Mouse (Mus musculus): ENCODE measurements around the gene Gm45234. TPM values are rescaled to one million over a fixed set of nuclear protein-coding genes. Genes with fewer than 3 reads are reported as not detected.

The Gm45234 gene
- total and polyA plus RNA-seq, 2 experiments from 2014 or later, result not detected

GRCm38 (mm10) chr6:124699366-124699765 is 56.5 kb downstream of the Gm45234 start:
- H3K4me2 ChIP-seq (ENCODE audit: low read depth, low read length, poor library complexity, severe bottlenecking), result no peak overlapping the region
- WGBS, result 91% methylated on average over 4 of the region's 4 CpGs
- H3K36me3 ChIP-seq (ENCODE audit: insufficient read depth, low read length), result peaks cover 35% of the 10 kb centered on the region
- H3K9me3 ChIP-seq (ENCODE audit: low read length), result no peaks in the 10 kb centered on the region
- H3K4me1 ChIP-seq (ENCODE audit: insufficient read depth, low read length), result no peaks in the 10 kb centered on the region
- no peak overlapping the region for H3K9ac ChIP-seq (replicated peaks; ENCODE audit: low read length, poor library complexity, severe bottlenecking)
- no peak for ATAC-seq (ENCODE audit: low FRiP score)
- no peak overlapping the region for H3K4me3 ChIP-seq (ENCODE audit: low read depth, low read length)
- H3K27me3 ChIP-seq (ENCODE audit: insufficient read depth, low read length), result no peaks in the 10 kb centered on the region
- no peak for TF ChIP-seq CTCF (IDR thresholded peaks at IDR 0.05)
- no peak overlapping the region for H3K27ac ChIP-seq (ENCODE audit: low read depth, low read length)
- no peak for DNase-seq (ENCODE audit: low spot score)

DNA sequence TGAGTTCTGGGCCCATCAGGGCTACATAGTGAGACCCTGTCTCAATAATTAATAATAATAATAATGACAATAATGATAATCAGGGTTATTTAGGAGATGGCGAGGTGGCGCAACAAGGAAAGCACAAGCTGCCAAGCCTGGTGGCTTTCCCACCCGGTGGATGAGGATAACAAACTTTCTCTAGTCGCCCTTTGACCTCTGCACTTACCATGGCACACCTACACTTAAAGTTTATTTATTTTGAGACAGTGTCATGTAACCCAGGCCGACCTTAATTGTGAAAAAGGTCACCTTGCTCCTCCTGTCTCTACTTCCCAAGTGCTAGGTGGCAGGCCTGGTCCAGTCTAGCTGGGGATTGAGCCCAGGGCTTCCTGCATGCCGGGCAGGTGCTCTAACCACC is 57.1 kb downstream of the Gm45234 start:
- Histone ChIP-seq H3K4me3 (ENCODE audit: low read depth, low read length) (no peak overlapping the region), H3K9ac (replicated peaks; ENCODE audit: low read length, poor library complexity, severe bottlenecking) (no peak overlapping the region), H3K27me3 (ENCODE audit: insufficient read depth, low read length) (no peaks in the 10 kb centered on the region), H3K4me1 (ENCODE audit: insufficient read depth, low read length) (0 out of 2 replicates have a peak, but pooled peaks cover 3% of the 10 kb centered on the region), H3K4me2 (ENCODE audit: low read depth, low read length, poor library complexity, severe bottlenecking) (no peak overlapping the region), H3K36me3 (ENCODE audit: insufficient read depth, low read length) (peaks cover 32% of the 10 kb centered on the region), H3K27ac (ENCODE audit: low read depth, low read length) (no peak overlapping the region), H3K9me3 (ENCODE audit: low read length) (no peaks in the 10 kb centered on the region)
- ATAC-seq (ENCODE audit: low FRiP score) (no peak), DNase-seq (ENCODE audit: low spot score) (no peak)
- 90% methylated on average over 6 of the region's 6 CpGs for WGBS
- TF ChIP-seq CTCF (IDR thresholded peaks at IDR 0.05), result no peak

GRCm38 (mm10) chr6:124696441-124697150 is 59.2 kb downstream of the Gm45234 start:
- Histone ChIP-seq H3K27me3 (ENCODE audit: insufficient read depth, low read length) (no peaks in the 10 kb centered on the region), H3K27ac (ENCODE audit: low read depth, low read length) (no peak overlapping the region), H3K4me2 (ENCODE audit: low read depth, low read length, poor library complexity, severe bottlenecking) (no peak overlapping the region), H3K9me3 (ENCODE audit: low read length) (no peaks in the 10 kb centered on the region), H3K36me3 (ENCODE audit: insufficient read depth, low read length) (peaks cover 15% of the 10 kb centered on the region), H3K4me1 (ENCODE audit: insufficient read depth, low read length) (0 out of 2 replicates have a peak, but pooled peaks cover 3% of the 10 kb centered on the region), H3K4me3 (ENCODE audit: low read depth, low read length) (no peak overlapping the region), H3K9ac (replicated peaks; ENCODE audit: low read length, poor library complexity, severe bottlenecking) (no peak overlapping the region)
- no peak for TF ChIP-seq CTCF (IDR thresholded peaks at IDR 0.05)
- 91% methylated on average over 7 of the region's 7 CpGs for WGBS
- ATAC-seq (ENCODE audit: low FRiP score) (no peak), DNase-seq (ENCODE audit: low spot score) (no peak)

DNA sequence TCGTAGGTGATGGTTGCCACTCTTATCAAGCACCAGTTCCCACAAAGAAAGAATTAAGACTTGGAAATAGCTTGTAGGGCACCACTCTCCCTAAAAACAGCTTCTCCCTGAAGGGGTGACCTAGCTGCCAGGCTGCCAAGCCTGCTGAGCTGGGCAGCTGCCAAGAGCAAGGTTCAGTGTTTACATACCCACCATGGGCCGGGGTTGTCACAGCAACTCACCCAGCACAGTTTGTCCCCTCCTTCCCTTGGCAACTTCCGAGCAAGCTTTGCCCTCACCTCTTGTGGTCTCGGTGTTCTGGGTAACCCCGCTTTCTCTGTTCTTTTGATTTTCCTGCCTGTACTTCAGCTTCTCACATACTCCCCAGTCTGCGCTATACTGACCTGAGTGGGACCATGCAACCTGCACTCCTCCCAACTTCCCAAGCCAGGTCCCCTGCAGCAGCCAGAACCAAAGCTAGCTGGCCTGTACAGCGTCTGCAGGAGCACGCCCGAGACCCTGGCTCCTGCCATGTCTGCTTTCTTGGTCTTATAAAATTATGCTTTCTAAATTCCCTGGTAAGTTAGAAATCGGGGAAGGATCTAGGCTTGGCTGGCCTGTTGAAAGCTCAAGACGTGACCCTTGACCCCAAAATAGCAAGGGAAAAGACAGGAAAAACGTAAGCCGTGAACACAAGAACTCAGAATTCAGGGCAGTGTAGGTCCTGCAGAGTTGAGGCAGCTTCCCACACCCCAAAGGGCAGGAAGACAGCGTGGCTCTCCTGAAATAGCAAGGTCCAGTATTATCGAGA is 61.5 kb downstream of the Gm45234 start:
- peaks cover 7% of the 10 kb centered on the region; the same call in 1 of the 2 replicates for H3K36me3 ChIP-seq (ENCODE audit: insufficient read depth, low read length)
- H3K9ac ChIP-seq (replicated peaks; ENCODE audit: low read length, poor library complexity, severe bottlenecking), result no peak overlapping the region
- H3K27ac ChIP-seq (ENCODE audit: low read depth, low read length), result no peak overlapping the region; the same call in 1 of the 2 replicates
- no peak overlapping the region for H3K4me3 ChIP-seq (ENCODE audit: low read depth, low read length)
- H3K9me3 ChIP-seq (ENCODE audit: low read length), result no peaks in the 10 kb centered on the region
- no peak for TF ChIP-seq CTCF (IDR thresholded peaks at IDR 0.05)
- no peaks in the 10 kb centered on the region for H3K27me3 ChIP-seq (ENCODE audit: insufficient read depth, low read length)
- 0 out of 2 replicates have a peak, but pooled peaks cover 3% of the 10 kb centered on the region for H3K4me1 ChIP-seq (ENCODE audit: insufficient read depth, low read length)
- WGBS, result 75% methylated on average over 15 of the region's 15 CpGs
- DNase-seq (ENCODE audit: low spot score), result peak; percentile 76
- H3K4me2 ChIP-seq (ENCODE audit: low read depth, low read length, poor library complexity, severe bottlenecking), result no peak overlapping the region
- peak; percentile 57; the same call in 1 of the 2 replicates for ATAC-seq (ENCODE audit: low FRiP score)

DNA sequence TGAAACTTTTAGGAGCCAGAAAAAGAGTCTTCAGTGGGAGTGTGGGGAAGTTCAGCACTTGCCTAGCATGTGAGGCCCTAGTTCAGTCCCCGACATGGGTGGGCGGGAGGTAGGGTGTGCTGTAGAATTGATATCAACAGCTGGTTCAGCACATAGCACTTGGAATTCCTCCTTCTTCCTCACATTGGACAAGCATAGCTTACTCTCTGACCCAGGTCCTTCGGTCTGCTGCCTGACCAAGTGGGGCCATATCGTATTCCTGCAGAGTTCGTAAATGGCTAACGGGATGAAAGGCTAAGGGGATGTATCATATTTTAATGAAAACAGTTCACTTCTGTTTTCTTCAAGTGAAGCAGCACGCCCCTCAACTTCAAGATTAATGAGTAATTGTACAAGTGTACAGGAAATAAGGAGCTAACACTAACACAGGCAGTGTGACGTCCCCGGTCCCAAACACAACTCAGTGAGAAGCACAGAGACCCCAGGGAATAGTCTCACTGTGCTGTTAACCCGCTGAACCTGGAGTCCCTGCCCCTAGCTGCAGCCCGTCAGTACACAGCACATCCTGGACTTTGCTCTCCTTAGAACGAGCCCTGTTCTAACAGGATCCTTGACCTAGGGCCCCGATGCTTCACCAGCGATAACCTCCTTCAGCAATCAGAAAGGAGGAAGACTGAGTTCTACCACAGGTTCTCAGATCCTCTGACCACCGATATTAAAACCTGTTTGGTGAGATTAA is 62.4 kb downstream of the Gm45234 start:
- Histone ChIP-seq H3K27me3 (ENCODE audit: insufficient read depth, low read length) (no peaks in the 10 kb centered on the region), H3K9me3 (ENCODE audit: low read length) (no peaks in the 10 kb centered on the region), H3K9ac (replicated peaks; ENCODE audit: low read length, poor library complexity, severe bottlenecking) (no peak overlapping the region), H3K36me3 (ENCODE audit: insufficient read depth, low read length) (no peaks in the 10 kb centered on the region), H3K4me3 (ENCODE audit: low read depth, low read length) (no peak overlapping the region), H3K27ac (ENCODE audit: low read depth, low read length) (no peak overlapping the region), H3K4me1 (ENCODE audit: insufficient read depth, low read length) (0 out of 2 replicates have a peak, but pooled peaks cover 3% of the 10 kb centered on the region), H3K4me2 (ENCODE audit: low read depth, low read length, poor library complexity, severe bottlenecking) (no peak overlapping the region)
- no peak for ATAC-seq (ENCODE audit: low FRiP score)
- DNase-seq (ENCODE audit: low spot score), result no peak
- no peak for TF ChIP-seq CTCF (IDR thresholded peaks at IDR 0.05)
- 79% methylated on average over 15 of the region's 15 CpGs for WGBS
